Mouse (Mus musculus) MEL (cell line): ENCODE measurements at regions not wholly inside any gene's neighbourhood (a gene's known extent, or its start where the extent isn't known, plus 50 kb on each side); places are given as distances from the start of the nearest gene placed in this dataset.

ENCODE experiments used
- DNase-seq: peaks from one replicate; pipeline ENCODE4 v3.0.0; 2011; ENCODE audit warnings: low read depth, low spot score
- H3K27ac ChIP-seq: 2 replicates; pipeline ENCODE4 v1.5.1; 2012; ENCODE audit warnings: low read depth, mild to moderate bottlenecking, control low read depth, low read length, moderate library complexity; ENCODE audit not compliant: control insufficient read depth
- H3K27me3 ChIP-seq, 2 experiments: fragments of 150-350 bp in 1 of 2; sonication (generic) in 1 of 2; 2 replicates each; pipeline ENCODE4 v1.6.1; 2012; ENCODE audit warnings: low read length in 2 of 2, mild to moderate bottlenecking in 2 of 2, improper control_type of control experiment in 1 of 2, moderate library complexity in 1 of 2; ENCODE audit not compliant: insufficient read depth in 2 of 2, control insufficient read depth in 1 of 2
- H3K36me3 ChIP-seq, 2 experiments: 2 replicates each; pipeline ENCODE4 v1.6.1; 2012 to 2014; ENCODE audit warnings: low read length in 2 of 2, improper control_type of control experiment in 1 of 2, inconsistent platforms in 1 of 2, mild to moderate bottlenecking in 1 of 2; ENCODE audit not compliant: insufficient read depth in 2 of 2, control insufficient read depth in 1 of 2
- H3K4me1 ChIP-seq, 2 experiments: fragments of 150-350 bp in 1 of 2; sonication (generic) in 1 of 2; 2 replicates each; pipeline ENCODE4 v1.6.1; 2012; ENCODE audit warnings: low read length in 2 of 2, improper control_type of control experiment in 1 of 2, mild to moderate bottlenecking in 1 of 2; ENCODE audit not compliant: insufficient read depth in 2 of 2, control insufficient read depth in 1 of 2
- H3K4me3 ChIP-seq, 2 experiments: fragments of 150-350 bp in 1 of 2; sonication (generic) in 1 of 2; 2 replicates each; pipeline ENCODE4 v1.5.1; 2012; ENCODE audit warnings: low read depth in 2 of 2, low read length in 2 of 2, mild to moderate bottlenecking in 2 of 2, moderate library complexity in 2 of 2, control low read depth in 1 of 2, improper control_type of control experiment in 1 of 2; ENCODE audit not compliant: control insufficient read depth in 1 of 2, insufficient read depth in 1 of 2
- H3K79me2 ChIP-seq: 2 replicates; pipeline ENCODE4 v1.6.1; 2012; ENCODE audit warnings: mild to moderate bottlenecking, low read length, moderate library complexity; ENCODE audit not compliant: control insufficient read depth, poor library complexity, insufficient read depth
- H3K9ac ChIP-seq: 2 replicates; pipeline ENCODE4 v1.6.1; 2012; ENCODE audit warnings: low read depth, mild to moderate bottlenecking, control low read depth, low read length, moderate library complexity; ENCODE audit not compliant: control insufficient read depth, poor library complexity, severe bottlenecking
- H3K9me3 ChIP-seq: fragments of 150-350 bp; sonication (generic); replicated peaks from 2 replicates; pipeline ENCODE4 v1.6.1; 2012; ENCODE audit warnings: mild to moderate bottlenecking, low read length, improper control_type of control experiment, moderate library complexity; ENCODE audit not compliant: insufficient read depth
- CHD2 ChIP-seq: IDR thresholded peaks from 2 replicates; pipeline ENCODE4 v1.6.1; 2011; ENCODE audit warnings: low read length, improper control_type of control experiment
- GABPA ChIP-seq: IDR thresholded peaks from 2 replicates; pipeline ENCODE4 v1.6.1; 2012; ENCODE audit warnings: low read depth, mild to moderate bottlenecking, inconsistent platforms, low read length, improper control_type of control experiment, moderate library complexity
- HCFC1 ChIP-seq: IDR thresholded peaks from 2 replicates; pipeline ENCODE4 v1.6.1; 2012; ENCODE audit warnings: low read depth, mild to moderate bottlenecking, inconsistent platforms, low read length, improper control_type of control experiment, moderate library complexity
- JUND ChIP-seq: IDR thresholded peaks from 2 replicates; pipeline ENCODE4 v1.6.1; 2011; ENCODE audit warnings: low read depth, mild to moderate bottlenecking, improper control_type of control experiment, low read length
- KAT2A ChIP-seq: conservative IDR thresholded peaks from 2 replicates; pipeline ENCODE4 v1.6.1; 2012; ENCODE audit warnings: low read depth, low read length, improper control_type of control experiment, inconsistent platforms
- MAX ChIP-seq: IDR thresholded peaks from 2 replicates; pipeline ENCODE4 v1.6.1; 2011; ENCODE audit warnings: low read length, improper control_type of control experiment
- MAZ ChIP-seq: IDR thresholded peaks from 2 replicates; pipeline ENCODE4 v1.6.1; 2012; ENCODE audit warnings: low read depth, mild to moderate bottlenecking, inconsistent platforms, low read length, improper control_type of control experiment
- MEF2A ChIP-seq: IDR thresholded peaks from 2 replicates; pipeline ENCODE4 v1.6.1; 2014; ENCODE audit warnings: low read depth, mild to moderate bottlenecking, inconsistent platforms, low read length, improper control_type of control experiment; ENCODE audit not compliant: poor library complexity, insufficient replicate concordance, severe bottlenecking; ENCODE audit errors: extremely low read depth
- MXI1 ChIP-seq: IDR thresholded peaks from 2 replicates; pipeline ENCODE4 v1.6.1; 2011; ENCODE audit warnings: mild to moderate bottlenecking, low read depth, low read length, improper control_type of control experiment
- MYB ChIP-seq: IDR thresholded peaks from 2 replicates; pipeline ENCODE4 v1.6.1; 2011; ENCODE audit warnings: mild to moderate bottlenecking, low read depth, low read length, improper control_type of control experiment
- NRF1 ChIP-seq: IDR thresholded peaks from 2 replicates; pipeline ENCODE4 v1.6.1; 2014; ENCODE audit warnings: low read depth, mild to moderate bottlenecking, inconsistent platforms, low read length, improper control_type of control experiment, moderate library complexity; ENCODE audit not compliant: poor library complexity, insufficient read depth, severe bottlenecking
- RCOR1 ChIP-seq: IDR thresholded peaks from 2 replicates; pipeline ENCODE4 v1.6.1; 2012; ENCODE audit warnings: low read depth, mild to moderate bottlenecking, inconsistent platforms, low read length, improper control_type of control experiment
- SIN3A ChIP-seq: IDR thresholded peaks from 2 replicates; pipeline ENCODE4 v1.6.1; 2012; ENCODE audit warnings: low read length, improper control_type of control experiment, inconsistent platforms
- TAL1 ChIP-seq: IDR thresholded peaks from 2 replicates; pipeline ENCODE4 v1.6.1; 2012; ENCODE audit warnings: mild to moderate bottlenecking, inconsistent platforms, low read length, moderate library complexity, mixed read lengths
- TCF12 ChIP-seq: IDR thresholded peaks from 2 replicates; pipeline ENCODE4 v1.6.1; 2014; ENCODE audit warnings: low read depth, mild to moderate bottlenecking, inconsistent platforms, low read length, improper control_type of control experiment, moderate library complexity
- UBTF ChIP-seq: IDR thresholded peaks from 2 replicates; pipeline ENCODE4 v1.6.1; 2012; ENCODE audit warnings: low read depth, mild to moderate bottlenecking, inconsistent platforms, low read length, improper control_type of control experiment, moderate library complexity, borderline replicate concordance; ENCODE audit not compliant: insufficient read depth
- ZC3H11A ChIP-seq: IDR thresholded peaks from 2 replicates; pipeline ENCODE4 v1.6.1; 2012; ENCODE audit warnings: low read depth, mild to moderate bottlenecking, inconsistent platforms, low read length, improper control_type of control experiment
- ZKSCAN1 ChIP-seq: IDR thresholded peaks from 2 replicates; pipeline ENCODE4 v1.6.1; 2012; ENCODE audit warnings: low read depth, mild to moderate bottlenecking, inconsistent platforms, low read length, improper control_type of control experiment, moderate library complexity
- ZMIZ1 ChIP-seq: IDR thresholded peaks from 2 replicates; pipeline ENCODE4 v1.6.1; 2012; ENCODE audit warnings: low read depth, mild to moderate bottlenecking, inconsistent platforms, low read length, improper control_type of control experiment, moderate library complexity
- ZNF384 ChIP-seq: IDR thresholded peaks from 2 replicates; pipeline ENCODE4 v1.6.1; 2012; ENCODE audit warnings: low read depth, mild to moderate bottlenecking, inconsistent platforms, low read length, improper control_type of control experiment

- Histone ChIP-seq H3K9ac (no peak overlapping the region), H3K9me3 (no peaks in the 10 kb centered on the region), H3K27ac (no peak overlapping the region), H3K79me2 (no peaks in the 10 kb centered on the region), H3K36me3 (no peaks in the 10 kb centered on the region), H3K27me3 (no peaks in the 10 kb centered on the region), H3K4me1 (no peaks in the 10 kb centered on the region), H3K4me3 (no peak overlapping the region)
- TF ChIP-seq HCFC1 (no peak), NRF1 (no peak), SIN3A (no peak)
- no peak for DNase-seq
Observed at GRCm38 (mm10) chr7:138467981-138468380, 70.5 kb upstream of the Tcerg1l start.

DNA sequence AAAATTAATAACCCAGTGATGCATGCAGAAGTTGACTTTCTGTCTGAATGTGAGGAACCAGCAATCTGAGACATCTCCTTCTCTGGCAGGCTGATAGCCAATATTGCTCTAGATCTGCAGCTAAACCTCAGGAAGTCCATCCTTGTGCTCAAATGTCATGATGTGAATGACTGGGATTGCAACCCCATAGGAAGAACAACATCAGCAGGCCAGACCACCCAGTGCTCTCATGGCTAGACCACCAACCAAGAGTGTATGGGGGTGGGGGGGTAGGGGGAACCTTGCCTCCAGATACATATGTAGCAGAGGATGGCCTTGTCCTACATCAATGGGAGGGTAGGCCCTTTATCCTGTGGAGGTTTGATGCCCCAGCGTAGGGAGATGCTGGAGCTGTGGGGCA is 69.9 kb upstream of the Tcerg1l start:
- Histone ChIP-seq H3K36me3 (no peaks in the 10 kb centered on the region), H3K9me3 (no peaks in the 10 kb centered on the region), H3K4me1 (no peaks in the 10 kb centered on the region), H3K4me3 (no peak overlapping the region), H3K79me2 (no peaks in the 10 kb centered on the region), H3K27me3 (no peaks in the 10 kb centered on the region), H3K27ac (no peak overlapping the region), H3K9ac (no peak overlapping the region)
- TF ChIP-seq KAT2A (no peak), ZC3H11A (no peak), HCFC1 (no peak), ZMIZ1 (no peak), NRF1 (no peak), ZNF384 (no peak)
- no peak for DNase-seq

DNA sequence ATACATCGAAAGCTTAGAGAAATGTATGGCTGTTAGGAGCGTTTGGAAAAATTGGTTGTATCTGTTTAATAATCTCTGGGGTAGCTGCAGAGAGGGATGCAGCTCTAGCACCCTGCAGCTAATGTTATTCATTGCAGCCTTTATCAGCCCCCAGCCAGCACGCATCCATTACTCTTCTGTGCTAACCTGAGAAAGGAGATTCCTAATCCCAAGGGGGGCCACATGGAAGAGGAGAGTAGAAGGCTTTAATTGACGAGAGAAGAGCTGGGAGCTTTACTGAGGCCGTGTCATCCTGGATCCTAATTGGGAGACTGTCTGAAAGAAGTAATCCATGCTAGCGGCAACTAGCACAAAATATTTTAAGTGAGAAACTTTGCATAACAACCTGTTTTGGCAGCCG is 60.4 kb upstream of the Tcerg1l start:
- TF ChIP-seq JUND = no peak
- no peak for TF ChIP-seq ZC3H11A
- no peak for TF ChIP-seq GABPA
- no peak for TF ChIP-seq RCOR1
- no peak for TF ChIP-seq ZMIZ1
- no peak for TF ChIP-seq TCF12
- no peak for TF ChIP-seq TAL1
- no peak for TF ChIP-seq MAZ
- TF ChIP-seq MYB = no peak
- no peak for TF ChIP-seq MAX
- no peak for TF ChIP-seq MXI1
- no peak for TF ChIP-seq CHD2
- no peak for TF ChIP-seq UBTF
- no peak for TF ChIP-seq SIN3A
- TF ChIP-seq MEF2A = no peak
- no peak for TF ChIP-seq ZKSCAN1
- no peak overlapping the region for H3K4me3 ChIP-seq
- H3K9me3 ChIP-seq = no peaks in the 10 kb centered on the region
- no peaks in the 10 kb centered on the region for H3K27me3 ChIP-seq
- H3K79me2 ChIP-seq = no peaks in the 10 kb centered on the region
- H3K9ac ChIP-seq = no peak overlapping the region
- DNase-seq = no peak
- no peaks in the 10 kb centered on the region for H3K36me3 ChIP-seq
- no peak overlapping the region for H3K27ac ChIP-seq
- H3K4me1 ChIP-seq = no peaks in the 10 kb centered on the region
